Comparison of ENCODE assay signal across 23 mouse cellular contexts in genomic region chr12:116661018-116661417, GRCm38 (mm10).
DNase-seq lines count a peak whose midpoint lies in the region; ATAC-seq and TF ChIP-seq lines count a peak whose summit lies in the region.
"Had no signal": no experiment of that assay in that cellular context is flagged by ENCODE, and none has a peak within 500 bp of the region (broad histone marks: within the 10 kb centered on the region; RNA-seq: fewer than 3 reads in every experiment).

No protein-coding gene starts in this region.

- ATAC-seq in heart, embryonic 14.5 days (ENCODE audit: insufficient number of reproducible peaks, insufficient read depth, low FRiP score, low read depth) = peak; percentile 47; the same call in 1 of the 2 replicates
- ATAC-seq in midbrain, embryonic 12.5 days (ENCODE audit: low FRiP score, low read depth) = 0 out of 2 replicates have a peak, but pooled peaks have one; percentile 19
- no peak for ATAC-seq in midbrain, postnatal 0 days (ENCODE audit: low FRiP score)
- ATAC-seq: forebrain, embryonic 13.5 days; forebrain, embryonic 16.5 days; hindbrain, postnatal 0 days; inflammation-experienced regulatory T-cells, adult 6 months; Patski had no signal

- no peaks in the 10 kb centered on the region for H3K36me3 ChIP-seq in heart, embryonic 14.5 days (ENCODE audit: control insufficient read depth, insufficient read depth, low read length)
- H3K36me3 ChIP-seq in heart, embryonic 10.5 days = no peaks in the 10 kb centered on the region
- no peaks in the 10 kb centered on the region for H3K36me3 ChIP-seq in midbrain, embryonic 12.5 days
- no peaks in the 10 kb centered on the region for H3K36me3 ChIP-seq in midbrain, postnatal 0 days (ENCODE audit: insufficient read depth, low read length)
- H3K36me3 ChIP-seq: forebrain, embryonic 10.5 days; G1E; heart, embryonic 13.5 days had no signal

- H3K27me3 ChIP-seq in heart, embryonic 14.5 days (ENCODE audit: control insufficient read depth, insufficient read depth, low read length) = no peaks in the 10 kb centered on the region
- H3K27me3 ChIP-seq in heart, embryonic 10.5 days (ENCODE audit: insufficient read depth, poor library complexity, severe bottlenecking) = no peaks in the 10 kb centered on the region
- no peaks in the 10 kb centered on the region for H3K27me3 ChIP-seq in midbrain, embryonic 12.5 days
- H3K27me3 ChIP-seq in midbrain, postnatal 0 days (ENCODE audit: insufficient read depth, low read length) = no peaks in the 10 kb centered on the region
- H3K27me3 ChIP-seq: heart, embryonic 13.5 days; Patski had no signal

- no peaks in the 10 kb centered on the region for H3K4me1 ChIP-seq in heart, embryonic 14.5 days (ENCODE audit: control insufficient read depth in 2 of 2, insufficient read depth in 2 of 2, low read length in 2 of 2)
- no peaks in the 10 kb centered on the region for H3K4me1 ChIP-seq in heart, embryonic 10.5 days
- peaks cover 14% of the 10 kb centered on the region for H3K4me1 ChIP-seq in midbrain, embryonic 12.5 days
- H3K4me1 ChIP-seq in midbrain, postnatal 0 days (ENCODE audit: insufficient read depth, low read length) = peaks cover 7% of the 10 kb centered on the region; the same call in 1 of the 2 replicates
- H3K4me1 ChIP-seq: heart, embryonic 13.5 days had no signal

- H3K9ac ChIP-seq in heart, embryonic 14.5 days (ENCODE audit: low read length) = no peak overlapping the region
- H3K9ac ChIP-seq in midbrain, embryonic 12.5 days (replicated peaks) = no peak overlapping the region
- no peak overlapping the region for H3K9ac ChIP-seq in midbrain, postnatal 0 days (replicated peaks; ENCODE audit: low read length, poor library complexity, severe bottlenecking)
- H3K9ac ChIP-seq: forebrain, embryonic 13.5 days; heart, embryonic 13.5 days; hindbrain, embryonic 14.5 days had no signal

- H3K4me3 ChIP-seq in heart, embryonic 14.5 days (ENCODE audit: control insufficient read depth in 1 of 2, insufficient read depth in 1 of 2, low read depth in 1 of 2, low read length in 2 of 2) = no peak overlapping the region
- H3K4me3 ChIP-seq in heart, embryonic 10.5 days = no peak overlapping the region
- H3K4me3 ChIP-seq in midbrain, embryonic 12.5 days = no peak overlapping the region
- no peak overlapping the region for H3K4me3 ChIP-seq in midbrain, postnatal 0 days (ENCODE audit: low read depth, low read length)
- H3K4me3 ChIP-seq: forebrain, embryonic 10.5 days; forebrain, embryonic 13.5 days; heart, embryonic 13.5 days had no signal

- H3K4me2 ChIP-seq in heart, embryonic 14.5 days (ENCODE audit: low read length) = no peak overlapping the region
- no peak overlapping the region for H3K4me2 ChIP-seq in midbrain, embryonic 12.5 days (replicated peaks)
- H3K4me2 ChIP-seq in midbrain, postnatal 0 days (ENCODE audit: low read depth, low read length, poor library complexity, severe bottlenecking) = no peak overlapping the region
- H3K4me2 ChIP-seq: forebrain, embryonic 13.5 days; heart, embryonic 13.5 days; hindbrain, embryonic 14.5 days had no signal

- DNase-seq in heart, embryonic 10.5 days (ENCODE audit: low spot score) = no peak
- DNase-seq in midbrain, postnatal 0 days (ENCODE audit: low spot score) = no peak
- DNase-seq in thymus, postnatal 14 days = peak; percentile 8
- no peak for DNase-seq in thymus, postnatal 4 days
- DNase-seq: adrenal gland, postnatal 10 days; adrenal gland, postnatal 36 days; B cell, adult 2 months; cerebellum, adult 18-20 months; cerebellum, adult 9-10 months; cerebellum, postnatal 14 days; gastrocnemius, postnatal 10 days; gastrocnemius, postnatal 36 days had no signal

- H3K9me3 ChIP-seq in heart, embryonic 14.5 days (ENCODE audit: control insufficient read depth, low read length) = no peaks in the 10 kb centered on the region
- H3K9me3 ChIP-seq in heart, embryonic 10.5 days = no peaks in the 10 kb centered on the region
- no peaks in the 10 kb centered on the region for H3K9me3 ChIP-seq in midbrain, embryonic 12.5 days
- H3K9me3 ChIP-seq in midbrain, postnatal 0 days (ENCODE audit: low read length) = no peaks in the 10 kb centered on the region
- H3K9me3 ChIP-seq: forebrain, embryonic 10.5 days; forebrain, embryonic 13.5 days; heart, embryonic 13.5 days had no signal

- 63% methylated on average over 4 of the region's 4 CpGs for WGBS in heart, embryonic 14.5 days
- 58% methylated on average over 4 of the region's 4 CpGs for WGBS in heart, embryonic 10.5 days
- WGBS in midbrain, embryonic 12.5 days = 80% methylated on average over 4 of the region's 4 CpGs
- WGBS in midbrain, postnatal 0 days = 85% methylated on average over 4 of the region's 4 CpGs

- no peak for TF ChIP-seq CTCF in midbrain, postnatal 0 days (IDR thresholded peaks at IDR 0.05)

- no peak overlapping the region for H3K27ac ChIP-seq in heart, embryonic 14.5 days (replicated peaks in 1 of 2; ENCODE audit: control insufficient read depth in 1 of 2, insufficient read depth in 1 of 2, low read depth in 2 of 2, low read length in 2 of 2)
- H3K27ac ChIP-seq in heart, embryonic 10.5 days = no peak overlapping the region
- no peak overlapping the region for H3K27ac ChIP-seq in midbrain, embryonic 12.5 days (replicated peaks)
- H3K27ac ChIP-seq in midbrain, postnatal 0 days (ENCODE audit: low read depth, low read length) = no peak overlapping the region
- H3K27ac ChIP-seq: forebrain, embryonic 13.5 days; heart, embryonic 13.5 days; hindbrain, embryonic 14.5 days; hindbrain, postnatal 0 days had no signal
